Mouse (Mus musculus) CD4-positive, CD25-positive, alpha-beta regulatory T cell, adult 4 months (primary cell): ENCODE measurements around the gene Arid5a. TPM values are rescaled to one million over a fixed set of nuclear protein-coding genes. Genes with fewer than 3 reads are reported as not detected.

ENCODE experiments used
- ATAC-seq: one replicate; pipeline ENCODE4 v1.8.0; 2017
- polyA plus RNA-seq, 2 experiments: library from polyadenylated mRNA; unstranded; fragments of 100-300 nt; shearing (Covaris generic); gene quantifications; one replicate each; pipeline ENCODE4 v1.2.1; 2017

The Arid5a gene
- 100 to 1,000 TPM in 1 of 2 experiments, 10 to 100 TPM in 1; 92.4 to 160 TPM for polyA plus RNA-seq

- ATAC-seq = peak; percentile 80
These were observed at the start of gene Arid5a for GRCm38 (mm10) chr1:36307495-36308280. TSS of gene Arid5a (plus strand) at chr1:36307733.

GRCm38 (mm10) chr1:36258631-36259030 is 48.9 kb upstream of the Arid5a start:
- no peak for ATAC-seq

GRCm38 (mm10) chr1:36259281-36259680 is 48.3 kb upstream of the Arid5a start:
- ATAC-seq = no peak

- ATAC-seq = peak; percentile 50
These were observed 47.1 kb upstream of the Arid5a start for GRCm38 (mm10) chr1:36260418-36260817.

GRCm38 (mm10) chr1:36261708-36262504 is 45.6 kb upstream of the Arid5a start:
- peak; percentile 30 for ATAC-seq

- ATAC-seq = peak; percentile 80
These were observed 43.6 kb upstream of the Arid5a start for GRCm38 (mm10) chr1:36263833-36264488.

- no peak for ATAC-seq
These were observed 41.2 kb upstream of the Arid5a start for GRCm38 (mm10) chr1:36266293-36266692.

- no peak for ATAC-seq
These were observed 39.9 kb upstream of the Arid5a start for GRCm38 (mm10) chr1:36267595-36267994.

GRCm38 (mm10) chr1:36269121-36269795 is 38.3 kb upstream of the Arid5a start:
- no peak for ATAC-seq

GRCm38 (mm10) chr1:36270666-36271065 is 36.9 kb upstream of the Arid5a start:
- ATAC-seq = no peak

- no peak for ATAC-seq
These were observed 35.9 kb upstream of the Arid5a start for GRCm38 (mm10) chr1:36271516-36272230.

GRCm38 (mm10) chr1:36272546-36272945 is 35.0 kb upstream of the Arid5a start:
- ATAC-seq = peak; percentile 57

GRCm38 (mm10) chr1:36273288-36273687 is 34.2 kb upstream of the Arid5a start:
- ATAC-seq = peak; percentile 74

- ATAC-seq = peak; percentile 2
These were observed 33.1 kb upstream of the Arid5a start, which contains the start of gene Neurl3 for GRCm38 (mm10) chr1:36274455-36274854. TSS of gene Neurl3 (minus strand) at chr1:36274679.

GRCm38 (mm10) chr1:36275635-36276389 is 31.7 kb upstream of the Arid5a start:
- ATAC-seq = no peak

- no peak for ATAC-seq
These were observed 30.1 kb upstream of the Arid5a start for GRCm38 (mm10) chr1:36277267-36278060.

- peak; percentile 48 for ATAC-seq
These were observed 28.3 kb upstream of the Arid5a start for GRCm38 (mm10) chr1:36279202-36279601.

- no peak for ATAC-seq
These were observed 26.6 kb upstream of the Arid5a start for GRCm38 (mm10) chr1:36280938-36281337.

GRCm38 (mm10) chr1:36281849-36282248 is 25.7 kb upstream of the Arid5a start:
- peak; percentile 73 for ATAC-seq

- ATAC-seq = peak; percentile 60
These were observed 14.1 kb upstream of the Arid5a start for GRCm38 (mm10) chr1:36293470-36293869.
